ENCODE assay signal across 10 mouse cellular contexts in the genomic region with DNA sequence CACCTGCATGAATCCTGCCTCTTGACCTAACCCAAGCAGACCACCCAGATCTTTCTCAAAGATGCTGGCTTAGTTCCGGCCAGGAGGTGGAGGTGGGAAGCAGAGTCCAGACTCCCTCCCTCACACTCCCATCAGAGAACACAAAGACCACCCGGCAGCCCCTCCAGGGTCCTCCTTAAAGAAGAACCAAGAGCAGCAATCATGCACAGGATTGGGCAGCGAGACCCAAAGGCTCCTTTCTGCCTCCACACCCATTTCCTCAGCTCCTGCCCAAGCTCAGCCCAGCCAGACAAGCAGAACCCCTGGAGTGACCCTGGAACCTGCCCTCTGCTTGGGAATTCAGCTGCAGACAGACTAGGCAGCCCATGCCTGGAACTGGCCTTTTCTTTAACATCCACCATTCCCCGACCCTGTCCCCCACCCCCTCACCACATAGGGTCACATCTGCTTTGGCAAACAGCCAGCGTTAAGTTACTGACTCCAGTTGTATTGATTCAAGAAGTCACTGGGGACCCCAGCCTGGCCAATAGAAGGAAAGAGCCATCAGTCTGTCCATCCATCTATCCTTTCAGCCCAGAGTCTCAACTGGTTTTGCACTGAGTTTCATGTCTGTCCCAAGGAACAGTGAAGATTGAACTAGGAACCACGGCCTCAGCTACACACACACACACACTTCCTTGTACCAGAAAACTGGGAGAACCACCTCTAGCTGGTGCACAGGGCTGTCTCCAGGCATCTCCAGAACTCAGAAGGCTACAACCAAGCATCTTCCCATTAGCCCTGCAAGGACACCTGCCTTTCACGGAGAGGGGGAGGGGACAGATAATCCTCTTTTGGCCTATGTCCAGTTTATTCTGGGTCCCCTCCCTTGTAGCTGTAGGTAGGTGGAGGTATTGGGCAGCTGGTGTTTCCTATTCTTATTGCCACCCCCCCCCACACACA. TPM values are rescaled to one million over a fixed set of nuclear protein-coding genes. Genes with fewer than 3 reads are reported as not detected.
DNase-seq lines count a peak whose midpoint lies in the region; ATAC-seq and TF ChIP-seq lines count a peak whose summit lies in the region.
"Had no signal": no experiment of that assay in that cellular context is flagged by ENCODE, and none has a peak within 500 bp of the region (broad histone marks: within the 10 kb centered on the region; RNA-seq: fewer than 3 reads in every experiment).

No protein-coding gene starts in this region.

- H3K4me1 ChIP-seq in intestine, postnatal 0 days (replicated peaks; ENCODE audit: control insufficient read depth, insufficient read depth, low read length): no peaks in the 10 kb centered on the region; the same call in 1 of the 2 replicates
- H3K4me1 ChIP-seq in neural tube, embryonic 15.5 days: peaks cover 45% of the 10 kb centered on the region

- peak; percentile 53 for DNase-seq in embryo, embryonic 10.5 days (ENCODE audit: low spot score)
- no peak for DNase-seq in embryo, embryonic 10 days (ENCODE audit: low spot score)
- DNase-seq in right cerebral cortex, adult 2 months (ENCODE audit: low spot score in 2 of 2): peak; percentile 30 to 35
- no peak for DNase-seq in right cerebral cortex, postnatal 14 days
- DNase-seq in right cerebral cortex, postnatal 36 days (ENCODE audit: low spot score in 2 of 2): no peak
- DNase-seq in urinary bladder, adult 18-20 months (ENCODE audit: low spot score in 2 of 2): no peak

- no peak for ATAC-seq in intestine, postnatal 0 days
- no peak for ATAC-seq in neural tube, embryonic 15.5 days (ENCODE audit: low FRiP score)

- 0 out of 2 replicates have a peak overlapping the region, but pooled peaks have one; percentile 95 for H3K4me2 ChIP-seq in intestine, postnatal 0 days (replicated peaks; ENCODE audit: low read depth)
- H3K4me2 ChIP-seq in neural tube, embryonic 15.5 days: peak overlapping the region; percentile 83

- peaks cover 37% of the 10 kb centered on the region; the same call in 1 of the 2 replicates for H3K27me3 ChIP-seq in intestine, postnatal 0 days (replicated peaks; ENCODE audit: control insufficient read depth, insufficient read depth, low read length)
- H3K27me3 ChIP-seq in neural tube, embryonic 15.5 days (replicated peaks): peaks cover 10% of the 10 kb centered on the region; the same call in 1 of the 2 replicates

- no peak overlapping the region for H3K9ac ChIP-seq in intestine, postnatal 0 days (ENCODE audit: low read depth, low read length)
- 0 out of 2 replicates have a peak overlapping the region, but pooled peaks have one; percentile 7 for H3K9ac ChIP-seq in neural tube, embryonic 15.5 days (replicated peaks)

- H3K4me3 ChIP-seq in intestine, postnatal 0 days (ENCODE audit: low read depth, low read length): no peak overlapping the region
- peak overlapping the region; percentile 68 for H3K4me3 ChIP-seq in neural tube, embryonic 15.5 days (replicated peaks)
- H3K4me3 ChIP-seq: erythroblast, embryonic 14.5 days had no signal

- no peak overlapping the region for H3K27ac ChIP-seq in intestine, postnatal 0 days (ENCODE audit: low read depth, low read length)
- H3K27ac ChIP-seq in neural tube, embryonic 15.5 days (replicated peaks): no peak overlapping the region

- WGBS in intestine, postnatal 0 days: 41% methylated on average over 7 of the region's 7 CpGs
- WGBS in neural tube, embryonic 15.5 days: 21% methylated on average over 7 of the region's 7 CpGs

- H3K9me3 ChIP-seq in intestine, postnatal 0 days (ENCODE audit: control insufficient read depth): no peaks in the 10 kb centered on the region
- no peaks in the 10 kb centered on the region for H3K9me3 ChIP-seq in neural tube, embryonic 15.5 days (replicated peaks)

- no peak for TF ChIP-seq CTCF in intestine, postnatal 0 days (IDR thresholded peaks at IDR 0.05; ENCODE audit: low read depth)

- H3K36me3 ChIP-seq in intestine, postnatal 0 days (ENCODE audit: control insufficient read depth, insufficient read depth): peaks cover 11% of the 10 kb centered on the region
- H3K36me3 ChIP-seq in neural tube, embryonic 15.5 days: peaks cover 10% of the 10 kb centered on the region

RNA-seq across cellular contexts. Expression of a gene that starts 1.7 kb away (rescaled TPM):
- 1.1 TPM in 2 replicates for polyA plus RNA-seq in intestine, postnatal 0 days (2015; fragmentation: Nextera tagmentation; extraction: Ambion mirVana)
- polyA plus RNA-seq in neural tube, embryonic 15.5 days (2015; fragmentation: Nextera tagmentation; extraction: Ambion mirVana): 9.2 and 9.7 TPM in 2 replicates
- polyA plus RNA-seq: erythroblast, embryonic 14.5 days; liver, adult 2 months had no signal

RNA-seq across cellular contexts. Expression of a gene that starts 17.5 kb away (rescaled TPM):
- 296 and 303 TPM in 2 replicates for polyA plus RNA-seq in intestine, postnatal 0 days (2015; fragmentation: Nextera tagmentation; extraction: Ambion mirVana)
- 369 and 576 TPM in 2 replicates for polyA plus RNA-seq in neural tube, embryonic 15.5 days (2015; fragmentation: Nextera tagmentation; extraction: Ambion mirVana)

RNA-seq across cellular contexts. Expression of a gene that starts 57.9 kb away (rescaled TPM):
- polyA plus RNA-seq in intestine, postnatal 0 days (2015; fragmentation: Nextera tagmentation; extraction: Ambion mirVana): not detected in 2 replicates
- 20.3 and 23.2 TPM in 2 replicates for polyA plus RNA-seq in neural tube, embryonic 15.5 days (2015; fragmentation: Nextera tagmentation; extraction: Ambion mirVana)
- polyA plus RNA-seq: liver, adult 2 months had no signal

Comparison
In these comparisons a context has a peak if more than half of its experiments do, and no peak if none do; other contexts are left out.
1. DNase-seq: peak in embryo, embryonic 10.5 days (single experiment) and right cerebral cortex, adult 2 months (2 of 2); none in embryo, embryonic 10 days (single experiment), right cerebral cortex, postnatal 14 days (single experiment), right cerebral cortex, postnatal 36 days (0 of 2) and urinary bladder, adult 18-20 months (0 of 2).
2. RNA of a gene that starts 57.9 kb away (polyA plus RNA-seq): 20.3 to 23.2 TPM in neural tube, embryonic 15.5 days; not detected in intestine, postnatal 0 days; every median in the first group is over 10 times any median in the second.